Mouse (Mus musculus): ENCODE results near the gene Ppm1e.

GRCm38 (mm10) chr11:87270958-87271357 lies 87.9 kb downstream of the Ppm1e start:
- TF ChIP-seq CTCF (IDR thresholded peaks at IDR 0.05; ENCODE audit: extremely low read depth, insufficient read length, insufficient replicate concordance, low read depth, low read length) (no peak), POLR2A (IDR thresholded peaks at IDR 0.05; ENCODE audit: low read depth, low read length) (no peak)

Data from small intestine, adult 2 months (tissue).